Mouse (Mus musculus): ENCODE results near the gene Ywhaq. TPM values are rescaled to one million over a fixed set of nuclear protein-coding genes. Genes with fewer than 3 reads are reported as not detected.

The Ywhaq gene
- total and polyA plus RNA-seq, 3 experiments: 217 to 392 (median 234) TPM

DNA sequence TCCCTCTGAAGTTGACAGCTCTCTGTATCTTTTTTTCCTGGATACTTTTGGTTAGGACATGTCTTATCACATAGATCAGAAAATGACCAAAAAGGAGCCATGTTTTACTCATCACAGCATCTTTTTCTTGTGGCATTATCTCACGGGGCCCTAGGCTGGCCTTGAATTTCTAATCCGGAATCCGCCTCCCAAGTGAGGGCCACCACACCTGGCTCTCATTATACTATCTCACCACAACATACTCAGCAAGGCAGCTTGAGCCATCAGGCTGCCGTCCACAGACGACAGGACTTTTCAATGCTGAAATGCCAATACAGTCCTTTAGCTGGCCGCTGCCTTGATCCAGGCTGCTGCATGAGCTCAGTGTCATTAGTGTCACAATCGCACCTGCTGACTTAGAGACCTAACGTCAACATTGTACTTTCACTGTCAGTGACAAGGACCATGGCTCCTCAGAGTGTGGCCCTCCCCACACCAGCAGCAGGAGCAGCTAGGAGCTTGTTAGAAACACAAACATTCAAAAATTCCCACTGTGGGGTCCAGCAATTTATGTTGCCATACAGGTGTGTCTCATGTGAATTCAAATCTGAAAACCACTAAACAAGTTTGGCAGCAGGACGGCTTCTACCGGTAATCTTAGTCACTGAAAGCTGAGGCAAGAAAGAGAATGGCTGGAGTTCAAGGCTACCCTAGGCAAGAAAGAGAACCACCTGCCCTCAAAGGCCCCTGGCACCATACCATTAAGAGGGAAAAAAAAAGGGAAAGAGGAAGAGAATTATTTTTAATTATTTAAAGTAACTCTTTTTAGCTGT lies 52.6 kb downstream of the Ywhaq start:
- no peak overlapping the region for H3K9ac ChIP-seq (ENCODE audit: insufficient read depth, low read depth)
- peaks cover 4 to 33% of the 10 kb centered on the region in 2 experiments; a peak in 2 of 4 replicates for H3K4me1 ChIP-seq (ENCODE audit: control insufficient read depth in 1 of 2, insufficient read depth in 2 of 2)
- in situ Hi-C loops (cut with MboI; ENCODE audit: low pct_ligation_motif_present, low pct_unique_long_range_greater_than_20kb, low sequenced_read_pairs): no loop called here
- H3K36me3 ChIP-seq (replicated peaks in 1 of 2; ENCODE audit: control insufficient read depth in 1 of 2, insufficient read depth in 1 of 2, low read length in 1 of 2): peaks cover 2 to 53% of the 10 kb centered on the region in 2 experiments
- no peak overlapping the region for H3K27ac ChIP-seq (ENCODE audit: insufficient read depth, low read depth)
- no peak for DNase-seq (ENCODE audit: extremely low read depth)
- peaks cover 69% of the 10 kb centered on the region for H3K79me2 ChIP-seq (replicated peaks; ENCODE audit: control insufficient read depth, extremely low read depth, insufficient read depth, poor library complexity, severe bottlenecking)
- no peak for TF ChIP-seq ZKSCAN1 (IDR thresholded peaks at IDR 0.05; ENCODE audit: borderline replicate concordance, low read depth, low read length)
- TF ChIP-seq ZC3H11A (IDR thresholded peaks at IDR 0.05; ENCODE audit: low read depth, low read length): no peak
- TF ChIP-seq EP300 (IDR thresholded peaks at IDR 0.05; ENCODE audit: low read length): no peak
- no peak for TF ChIP-seq USF2 (conservative IDR thresholded peaks at IDR 0.05; ENCODE audit: low read depth, low read length)
- no peak for TF ChIP-seq TCF12 (IDR thresholded peaks at IDR 0.05; ENCODE audit: low read depth, low read length)
- TF ChIP-seq JUN (IDR thresholded peaks at IDR 0.05; ENCODE audit: insufficient read depth, low read depth, low read length): no peak
- no peak for TF ChIP-seq IRF4 (IDR thresholded peaks at IDR 0.05; ENCODE audit: low read depth, low read length)
- no peak for TF ChIP-seq MAFK (IDR thresholded peaks at IDR 0.05; ENCODE audit: insufficient replicate concordance, low read length)
- TF ChIP-seq MAZ (IDR thresholded peaks at IDR 0.05; ENCODE audit: low read depth, low read length): no peak
- no peak for TF ChIP-seq MAX (IDR thresholded peaks at IDR 0.05; ENCODE audit: low read length)
- no peak for TF ChIP-seq HCFC1 (IDR thresholded peaks at IDR 0.05; ENCODE audit: low read depth, low read length)
- TF ChIP-seq ZNF384 (IDR thresholded peaks at IDR 0.05; ENCODE audit: low read depth, low read length): no peak
- TF ChIP-seq CTCF (conservative IDR thresholded peaks at IDR 0.05 in 1 of 2, IDR thresholded peaks at IDR 0.05 in 1 of 2; ENCODE audit: low read depth in 2 of 2, low read length in 2 of 2): no peak
- no peak for TF ChIP-seq JUND (conservative IDR thresholded peaks at IDR 0.05; ENCODE audit: low read depth, low read length)
- no peak for TF ChIP-seq CHD1 (IDR thresholded peaks at IDR 0.05; ENCODE audit: low read depth, low read length)
- TF ChIP-seq BHLHE40 (IDR thresholded peaks at IDR 0.05; ENCODE audit: low read depth, low read length): no peak
- TF ChIP-seq NELFE (IDR thresholded peaks at IDR 0.05; ENCODE audit: low read depth, low read length): no peak
- TF ChIP-seq SIN3A (IDR thresholded peaks at IDR 0.05; ENCODE audit: low read length): no peak
- TF ChIP-seq MEF2A (IDR thresholded peaks at IDR 0.05; ENCODE audit: borderline replicate concordance, low read depth, low read length): no peak
- no peak for TF ChIP-seq ZMIZ1 (IDR thresholded peaks at IDR 0.05; ENCODE audit: low read depth, low read length)
- no peaks in the 10 kb centered on the region for H3K27me3 ChIP-seq (replicated peaks)
- dilution Hi-C loops (cut with MboI; ENCODE audit: extremely low pct_ligation_motif_present, extremely low pct_unique_long_range_greater_than_20kb, low sequenced_read_pairs): no loop called here
- no peak overlapping the region for H3K4me2 ChIP-seq (ENCODE audit: insufficient read depth, low read depth, poor library complexity, severe bottlenecking)
- H3K4me3 ChIP-seq (replicated peaks in 1 of 3; ENCODE audit: low read depth in 2 of 3, low read length in 2 of 3, poor library complexity in 1 of 3): no peak overlapping the region
- H3K9me3 ChIP-seq (replicated peaks; ENCODE audit: low read length): no peaks in the 10 kb centered on the region

- Histone ChIP-seq H3K79me2 (replicated peaks; ENCODE audit: control insufficient read depth, extremely low read depth, insufficient read depth, poor library complexity, severe bottlenecking) (peaks cover 54% of the 10 kb centered on the region), H3K36me3 (replicated peaks in 1 of 2; ENCODE audit: control insufficient read depth in 1 of 2, insufficient read depth in 1 of 2, low read length in 1 of 2) (peaks cover 2 to 63% of the 10 kb centered on the region in 2 experiments), H3K4me1 (ENCODE audit: control insufficient read depth in 1 of 2, insufficient read depth in 2 of 2) (peaks cover under 1 to 21% of the 10 kb centered on the region in 2 experiments; a peak in 2 of 4 replicates), H3K27me3 (replicated peaks) (no peaks in the 10 kb centered on the region), H3K4me3 (replicated peaks in 1 of 3; ENCODE audit: low read depth in 2 of 3, low read length in 2 of 3, poor library complexity in 1 of 3) (no peak overlapping the region), H3K9me3 (replicated peaks; ENCODE audit: low read length) (no peaks in the 10 kb centered on the region), H3K27ac (ENCODE audit: insufficient read depth, low read depth) (no peak overlapping the region), H3K4me2 (ENCODE audit: insufficient read depth, low read depth, poor library complexity, severe bottlenecking) (no peak overlapping the region), H3K9ac (ENCODE audit: insufficient read depth, low read depth) (no peak overlapping the region)
- DNase-seq (ENCODE audit: extremely low read depth): no peak
- dilution Hi-C loops (cut with MboI; ENCODE audit: extremely low pct_ligation_motif_present, extremely low pct_unique_long_range_greater_than_20kb, low sequenced_read_pairs) (no loop called here), in situ Hi-C loops (cut with MboI; ENCODE audit: low pct_ligation_motif_present, low pct_unique_long_range_greater_than_20kb, low sequenced_read_pairs) (no loop called here)
- TF ChIP-seq RAD21 (IDR thresholded peaks at IDR 0.05; ENCODE audit: low read depth, low read length) (no peak), MYC (IDR thresholded peaks at IDR 0.05; ENCODE audit: low read depth, low read length) (no peak), NELFE (IDR thresholded peaks at IDR 0.05; ENCODE audit: low read depth, low read length) (no peak), JUN (IDR thresholded peaks at IDR 0.05; ENCODE audit: insufficient read depth, low read depth, low read length) (no peak), POLR2A (IDR thresholded peaks at IDR 0.05; ENCODE audit: low read depth, low read length) (no peak), POLR2AphosphoS2 (IDR thresholded peaks at IDR 0.05; ENCODE audit: low read depth, low read length) (no peak), MAFK (IDR thresholded peaks at IDR 0.05; ENCODE audit: insufficient replicate concordance, low read length) (no peak), GABPA (IDR thresholded peaks at IDR 0.05; ENCODE audit: insufficient replicate concordance, low read depth, low read length) (no peak), MXI1 (IDR thresholded peaks at IDR 0.05; ENCODE audit: low read depth, low read length) (no peak), BHLHE40 (IDR thresholded peaks at IDR 0.05; ENCODE audit: low read depth, low read length) (no peak), SIN3A (IDR thresholded peaks at IDR 0.05; ENCODE audit: low read length) (no peak), NRF1 (IDR thresholded peaks at IDR 0.05; ENCODE audit: low read depth, low read length) (no peak), UBTF (IDR thresholded peaks at IDR 0.05; ENCODE audit: low read depth, low read length) (no peak), HCFC1 (IDR thresholded peaks at IDR 0.05; ENCODE audit: low read depth, low read length) (no peak), PAX5 (IDR thresholded peaks at IDR 0.05; ENCODE audit: low read length) (no peak), CTCF (conservative IDR thresholded peaks at IDR 0.05 in 1 of 2, IDR thresholded peaks at IDR 0.05 in 1 of 2; ENCODE audit: low read depth in 2 of 2, low read length in 2 of 2) (no peak), USF2 (conservative IDR thresholded peaks at IDR 0.05; ENCODE audit: low read depth, low read length) (no peak), EP300 (IDR thresholded peaks at IDR 0.05; ENCODE audit: low read length) (no peak)
These were observed 54.2 kb downstream of the Ywhaq start for GRCm38 (mm10) chr12:21363195-21363594.
